Mouse (Mus musculus) right cerebral cortex, postnatal 36 days (tissue): ENCODE data around the gene Zfyve21.
A peak's percentile ranks its signal among the peaks of the same experiment; 100 is the strongest.

Experiments used
- DNase-seq, 2 experiments: peaks; one replicate each; pipeline ENCODE4 v3.0.0; 2022; ENCODE audit warnings: low spot score in 2 of 2, mixed read lengths in 1 of 2

Zfyve21 gene

DNA sequence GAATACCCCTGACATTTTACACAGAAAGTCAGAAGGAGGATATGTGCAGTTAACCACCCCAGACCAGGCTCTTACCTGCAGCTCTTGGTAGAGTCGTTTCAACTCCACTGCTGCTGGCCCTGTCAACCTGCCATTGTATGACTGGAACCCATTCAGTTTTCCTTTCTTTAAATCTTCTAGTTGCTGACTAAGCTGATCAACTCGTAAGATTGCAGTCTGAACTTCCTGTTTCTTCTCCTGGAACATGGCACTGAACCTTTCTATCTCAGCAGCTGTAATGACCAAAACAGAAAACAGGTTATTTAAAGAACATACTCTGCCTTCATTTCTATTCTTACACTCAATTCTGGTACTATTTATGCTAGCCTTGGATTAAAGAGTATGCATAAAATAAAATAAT, 29.5 kb downstream of the Zfyve21 start:
- DNase-seq, result no peak

DNA sequence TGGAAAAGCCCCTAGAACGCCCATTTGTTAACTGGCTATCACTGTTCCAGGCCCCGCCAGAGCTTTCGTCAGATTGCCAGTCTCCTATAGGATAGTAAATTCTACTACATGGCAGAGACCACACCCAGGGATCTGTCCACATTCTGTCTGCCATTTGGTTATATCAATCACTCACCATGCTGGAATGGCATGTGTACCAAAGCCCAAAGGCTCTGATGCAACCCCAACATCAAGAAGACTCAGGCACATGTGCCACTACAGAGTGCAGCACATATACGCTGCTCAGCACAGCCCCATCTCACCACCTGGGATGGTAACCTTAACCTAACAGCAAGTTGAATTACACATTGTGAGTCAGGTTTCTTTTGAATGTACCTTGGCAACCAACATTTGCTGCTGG, 32.0 kb downstream of the Zfyve21 start:
- no peak for DNase-seq

DNA sequence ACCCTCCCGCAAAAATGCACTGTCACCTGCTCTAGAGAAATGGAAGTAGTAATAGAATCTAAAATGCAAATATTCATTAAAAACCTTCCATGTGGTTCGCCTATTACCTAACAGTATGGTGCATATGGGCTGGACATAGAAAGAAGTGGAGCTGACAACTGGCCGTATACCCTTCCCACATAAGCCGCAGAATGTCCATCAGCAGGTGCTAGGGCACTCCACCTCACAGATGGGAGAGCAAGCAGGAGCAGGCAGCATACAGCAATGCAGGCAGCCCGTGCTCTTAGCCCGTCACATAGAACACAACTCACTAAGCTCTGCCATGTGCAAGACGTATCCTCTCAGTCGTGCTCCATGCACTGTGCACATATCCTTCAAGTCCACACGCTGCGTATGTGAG, 32.8 kb downstream of the Zfyve21 start:
- DNase-seq, result no peak

DNA sequence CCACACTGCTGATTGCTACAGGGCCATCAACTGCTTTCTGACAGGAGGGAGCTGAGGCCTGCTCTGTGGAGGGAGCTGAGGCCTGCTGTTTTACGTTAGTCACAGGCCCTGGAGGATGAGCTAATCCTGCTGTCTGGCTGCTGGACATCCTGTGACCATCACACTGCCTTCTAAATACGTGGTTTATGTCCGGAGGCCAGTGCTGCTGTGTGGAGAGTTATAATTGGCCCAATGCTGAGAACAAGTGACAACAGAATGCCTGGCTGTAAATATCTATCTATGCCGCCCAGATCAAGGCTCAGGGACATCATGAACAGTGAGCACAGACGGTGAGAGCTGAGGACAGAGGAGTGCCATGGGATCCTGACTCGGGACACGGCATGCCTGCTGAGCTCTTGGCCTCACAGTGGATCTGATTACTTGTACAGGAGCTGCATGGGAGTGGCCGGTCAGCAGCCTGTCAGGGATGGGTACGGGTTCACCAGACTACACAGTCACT, 34.4 kb downstream of the Zfyve21 start:
- no peak for DNase-seq

DNA sequence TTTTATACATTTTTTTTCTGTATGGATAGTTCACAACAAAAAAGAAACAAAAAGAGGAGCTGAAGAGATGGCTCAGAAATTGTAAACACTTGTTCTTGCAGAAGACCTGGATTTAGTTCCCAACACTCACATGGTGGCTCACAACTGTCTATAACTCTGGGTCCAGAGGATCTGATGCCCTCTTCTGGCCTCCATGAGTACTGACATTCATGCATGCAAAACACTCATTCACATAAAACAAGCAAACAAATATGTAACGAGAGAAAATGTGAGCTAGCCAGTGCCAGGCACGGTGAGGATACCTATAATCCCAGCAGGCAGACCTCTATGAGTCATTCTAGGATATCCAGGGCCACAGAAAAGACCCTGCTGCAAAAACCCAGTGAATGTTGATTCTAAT, 37.3 kb downstream of the Zfyve21 start:
- no peak for DNase-seq

DNA sequence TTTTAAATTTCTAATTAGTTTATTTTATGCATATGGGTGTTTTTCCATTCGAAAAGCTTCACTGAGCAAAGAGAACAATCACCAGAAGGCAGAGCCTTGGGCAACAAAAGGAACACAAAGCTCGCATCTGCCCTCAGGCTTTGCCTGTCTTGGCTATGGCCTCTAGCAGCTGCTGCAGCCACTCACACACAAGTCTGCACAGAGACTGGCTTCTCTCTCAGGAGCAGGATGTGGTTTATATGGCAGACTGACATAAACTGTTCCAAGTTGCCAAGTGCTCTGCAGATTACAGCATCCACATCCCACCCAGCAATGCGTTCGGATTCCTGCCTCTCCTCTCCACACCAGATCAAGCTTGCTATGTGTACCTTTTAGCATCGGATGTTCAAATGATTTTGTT, 37.8 kb downstream of the Zfyve21 start:
- no peak for DNase-seq

DNA sequence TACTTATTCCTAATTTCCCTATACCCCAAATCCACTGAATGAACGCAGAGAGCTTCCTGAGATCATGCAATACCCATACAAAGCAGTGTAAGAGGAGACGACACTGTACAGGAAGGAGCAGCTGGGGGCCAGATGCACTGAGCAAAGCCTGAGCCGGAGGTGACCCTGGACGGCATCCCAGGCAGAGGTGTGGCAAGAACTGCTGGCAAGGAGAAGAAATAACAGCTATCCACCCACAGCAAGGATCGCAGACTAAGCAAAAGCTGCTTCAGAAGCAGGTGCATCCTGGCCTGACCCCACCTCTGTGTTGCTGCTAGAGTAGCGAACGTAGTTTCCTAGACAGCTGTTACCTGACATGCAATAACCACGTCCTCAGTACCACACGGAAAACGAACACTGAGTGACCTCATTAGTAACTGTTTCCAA, 39.1 kb downstream of the Zfyve21 start:
- no peak for DNase-seq

DNA sequence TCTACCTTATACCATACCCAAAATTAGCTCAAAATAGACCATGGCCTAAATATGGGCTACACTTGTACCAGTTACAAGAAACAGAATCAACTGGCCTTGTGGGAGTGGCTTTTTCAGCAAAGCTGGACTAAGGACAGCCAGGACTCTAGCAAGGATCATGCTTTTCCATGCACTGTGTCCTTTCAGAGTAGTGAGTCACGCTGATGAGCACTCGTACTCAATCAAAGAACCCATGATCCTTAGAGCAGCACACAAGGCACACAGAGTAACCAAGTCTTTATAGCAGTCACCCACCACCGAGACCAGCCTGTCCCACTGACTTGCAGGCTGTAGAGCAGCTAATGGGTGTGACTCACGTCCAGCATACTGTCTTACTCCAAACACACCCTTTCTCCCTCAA, 39.6 kb downstream of the Zfyve21 start:
- no peak for DNase-seq

DNA sequence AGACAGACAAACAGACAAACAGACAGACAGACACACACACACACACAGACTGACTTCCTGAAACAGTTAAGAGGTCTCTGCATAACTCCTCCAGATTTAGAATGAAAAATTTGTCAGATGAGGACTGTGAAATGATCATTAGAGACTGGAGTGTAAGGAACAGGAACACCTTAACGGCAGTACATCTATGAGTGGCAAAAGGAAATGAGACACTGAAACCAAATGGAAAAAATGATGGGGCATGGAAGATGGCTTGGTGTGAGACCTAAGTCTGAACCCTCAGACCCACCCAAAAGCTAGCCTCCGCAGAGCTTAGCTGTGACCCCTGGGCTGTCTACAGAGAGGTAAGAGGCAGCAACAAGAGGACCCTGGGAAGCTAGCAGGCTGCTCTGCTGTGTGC, 41.5 kb downstream of the Zfyve21 start:
- no peak for DNase-seq

DNA sequence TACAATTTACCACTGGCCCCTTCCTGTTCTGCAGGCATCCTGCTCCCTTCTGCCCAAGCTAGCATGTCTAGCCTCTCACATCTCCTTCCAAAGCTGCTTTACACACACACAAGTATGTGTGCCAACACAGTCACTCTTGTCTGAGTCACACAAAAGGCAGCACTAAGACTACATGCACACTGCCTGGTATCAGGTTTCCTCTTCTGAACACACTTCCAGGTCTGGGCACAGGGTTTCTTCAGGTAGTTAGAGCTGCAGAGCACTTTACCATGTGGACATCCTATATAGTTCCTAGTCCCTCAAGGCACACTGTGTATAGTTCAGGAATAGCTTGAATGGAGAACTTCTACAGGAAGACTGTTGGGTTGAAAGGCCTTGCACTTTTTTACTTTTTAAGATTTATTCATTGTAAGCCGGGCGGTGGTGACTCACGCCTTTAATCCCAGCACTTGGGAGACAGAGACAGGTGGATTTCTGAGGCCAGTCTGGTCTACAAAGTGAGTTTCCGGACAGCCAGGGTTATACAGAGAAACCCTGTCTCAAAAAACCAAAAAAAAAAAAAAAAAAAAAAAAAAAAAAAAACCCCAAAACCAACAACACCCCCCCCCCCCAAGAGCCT, 50.3 kb downstream of the Zfyve21 start:
- no peak for DNase-seq

DNA sequence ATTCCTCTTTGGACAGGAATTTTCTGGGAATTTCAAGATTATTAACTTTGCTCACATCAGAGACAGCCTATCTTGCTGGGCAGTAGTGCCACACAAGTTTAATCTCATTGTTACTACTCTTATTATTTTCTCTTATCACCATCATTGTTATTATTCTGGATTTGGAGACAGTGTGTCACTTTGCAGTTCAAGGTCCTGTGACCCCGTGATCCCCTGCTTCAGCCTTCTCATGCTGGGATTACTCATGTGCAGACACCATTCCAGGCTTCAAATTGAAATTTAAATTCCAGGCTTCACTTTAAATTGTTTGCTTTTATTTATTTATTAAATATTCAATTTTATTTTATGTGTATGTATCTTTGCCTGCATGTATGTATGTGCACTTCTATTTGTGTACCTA, 55.8 kb downstream of the Zfyve21 start:
- DNase-seq, result no peak

DNA sequence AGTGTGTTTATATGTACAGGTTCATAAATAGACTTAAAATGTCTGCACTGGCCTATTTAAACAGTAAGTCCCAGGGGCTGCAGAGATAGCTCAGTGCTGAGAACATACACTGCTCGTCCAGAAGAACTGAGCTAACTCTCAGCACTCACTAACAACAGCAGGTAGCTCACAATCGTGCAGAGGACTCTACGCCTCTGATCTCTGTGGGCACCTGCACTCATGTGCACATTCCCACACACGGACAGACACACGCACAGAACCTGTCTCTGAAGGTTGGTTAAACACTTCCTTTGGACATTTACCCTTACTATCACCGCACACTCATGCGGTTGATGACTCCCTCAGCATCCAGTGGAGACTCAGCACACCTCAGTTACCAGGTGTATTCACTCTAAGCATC, 56.8 kb downstream of the Zfyve21 start:
- no peak for DNase-seq

DNA sequence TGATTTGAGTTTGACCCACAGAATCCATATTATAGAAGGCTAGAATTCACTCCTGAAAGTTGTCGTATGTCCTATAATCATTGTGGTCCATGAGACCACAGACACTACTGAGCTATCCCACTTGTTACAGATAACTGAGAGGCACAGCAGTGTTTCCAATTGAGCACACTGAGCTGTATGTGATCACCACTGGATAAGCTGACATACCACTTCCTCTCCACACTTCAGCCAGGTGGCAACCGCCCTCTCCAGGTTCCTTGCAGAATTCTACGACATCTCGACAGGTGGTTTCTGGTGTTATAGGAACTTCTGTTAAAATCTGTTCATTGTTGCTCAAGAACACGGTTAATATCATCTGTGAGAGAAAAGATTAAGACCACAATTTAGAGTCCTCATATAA, 58.1 kb downstream of the Zfyve21 start:
- no peak for DNase-seq

DNA sequence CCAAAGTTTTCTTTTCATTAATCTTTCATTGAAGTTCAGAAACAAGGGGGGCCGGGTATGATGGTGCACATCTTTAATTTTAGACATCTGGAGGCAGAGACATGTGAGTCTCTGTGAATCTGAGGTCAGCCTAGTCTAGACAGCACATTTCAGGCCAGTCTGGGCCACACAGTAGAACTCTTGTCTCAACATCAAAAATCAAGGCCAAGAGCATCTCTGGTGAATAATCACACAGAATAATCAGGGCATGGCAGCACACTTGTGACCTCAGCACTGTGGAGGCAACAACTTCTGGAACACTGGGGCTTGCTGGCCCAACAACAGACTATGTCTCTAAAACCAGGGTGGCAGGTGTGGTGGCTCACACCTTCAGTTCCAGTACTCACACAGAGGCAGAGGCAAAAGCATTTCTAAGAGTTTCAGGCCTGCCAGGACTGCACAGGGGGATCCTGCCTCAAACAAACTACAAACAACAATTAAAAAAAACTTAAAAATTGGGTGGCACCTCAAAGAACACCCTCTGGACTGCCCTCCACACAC, 60.7 kb downstream of the Zfyve21 start:
- DNase-seq, result no peak

DNA sequence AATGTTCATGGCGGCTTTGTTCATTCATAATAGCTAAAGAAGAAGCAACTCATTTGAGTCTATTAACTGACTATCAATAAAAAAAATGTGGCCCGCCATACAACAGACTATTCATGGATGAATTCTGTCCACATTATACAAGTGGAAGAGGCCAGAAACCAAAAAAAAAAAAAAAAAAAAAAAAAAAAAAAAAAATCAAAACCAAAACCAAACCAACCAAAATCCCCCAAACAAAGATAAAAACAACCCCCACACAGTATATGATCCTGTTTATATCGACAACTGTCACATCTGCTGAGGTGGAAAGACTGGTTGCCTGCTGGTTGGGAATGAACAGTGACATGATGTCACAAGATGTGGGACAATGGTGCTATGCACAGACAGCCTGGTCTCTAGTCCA, 61.5 kb downstream of the Zfyve21 start:
- DNase-seq, result no peak

DNA sequence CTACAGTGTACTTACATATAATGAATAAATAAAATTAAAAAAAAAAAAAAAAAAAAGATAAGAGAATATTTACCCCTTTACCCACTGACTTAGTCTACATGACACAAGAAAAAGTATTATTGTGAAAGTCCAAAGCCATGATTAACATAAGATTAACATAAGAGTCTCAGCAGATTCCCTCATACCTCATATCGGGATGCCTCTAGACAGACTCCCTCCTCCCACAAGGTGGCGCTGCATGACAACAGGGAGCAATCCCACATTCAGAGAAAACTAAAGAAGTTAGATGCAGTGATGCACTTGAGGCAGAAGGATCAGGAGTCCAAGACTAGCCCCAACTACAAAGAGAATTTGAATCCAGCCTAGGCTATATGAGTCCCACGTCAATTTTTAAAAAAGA, 64.2 kb downstream of the Zfyve21 start:
- peak; percentile 32 to 50 for DNase-seq
